Mouse (Mus musculus) limb, embryonic 10.5 days (tissue): Measurements from ENCODE around the gene Asrgl1. TPM values are rescaled to one million over a fixed set of nuclear protein-coding genes. Genes with fewer than 3 reads are reported as not detected.
A peak's percentile ranks its signal among the peaks of the same experiment; 100 is the strongest.
"Not testable (repeated sequence)": the region's sequence is repeated elsewhere in the genome, so short reads cannot be mapped to it uniquely, and the experiment has no call there.

Experiments
- DNase-seq: peaks from one replicate; pipeline ENCODE4 v3.0.0-alpha.2; 2017; ENCODE audit warnings: low spot score
- H3K27ac ChIP-seq: fragments of 300-500 bp; sonication (generic); 2 replicates; pipeline ENCODE4 v1.5.1; 2016; ENCODE audit warnings: mild to moderate bottlenecking
- H3K27me3 ChIP-seq: fragments of 300-500 bp; sonication (generic); 2 replicates; pipeline ENCODE4 v1.6.1; 2016; ENCODE audit warnings: low read depth, mild to moderate bottlenecking; ENCODE audit not compliant: poor library complexity, severe bottlenecking
- H3K36me3 ChIP-seq: fragments of 300-500 bp; sonication (generic); 2 replicates; pipeline ENCODE4 v1.6.1; 2016; ENCODE audit warnings: mild to moderate bottlenecking, moderate library complexity
- H3K4me1 ChIP-seq: fragments of 300-500 bp; sonication (generic); 2 replicates; pipeline ENCODE4 v1.6.1; 2016
- H3K4me3 ChIP-seq: fragments of 300-500 bp; sonication (generic); 2 replicates; pipeline ENCODE4 v1.5.1; 2016; ENCODE audit warnings: mild to moderate bottlenecking, moderate library complexity
- H3K9me3 ChIP-seq: fragments of 300-500 bp; sonication (generic); replicated peaks from 2 replicates; pipeline ENCODE4 v1.6.1; 2016; ENCODE audit warnings: mild to moderate bottlenecking
- WGBS: fragments of 180-500 bp; shearing (Covaris S2); methylation state at CpG from one replicate; pipeline ENCODE4 v1.1.7; 2016; 5-methylcytosine and 5-hydroxymethylcytosine counted together
- polyA plus RNA-seq: library from polyadenylated mRNA; unstranded; fragments of >200 nt; fragmentation: Nextera tagmentation; extraction: Ambion mirVana; gene quantifications from 2 replicates; pipeline ENCODE4 v1.2.1, GENCODE M21; 2016

Asrgl1 gene
- polyA plus RNA-seq, 1 experiment from 2014 or later, result 16.9 TPM

- no peaks in the 10 kb centered on the region for H3K27me3 ChIP-seq
- H3K4me1 ChIP-seq, result no peaks in the 10 kb centered on the region
- 92% methylated on average over 13 of the region's 13 CpGs for WGBS
- no peak for DNase-seq
- H3K4me3 ChIP-seq, result no peak overlapping the region
- no peaks in the 10 kb centered on the region for H3K36me3 ChIP-seq
- H3K27ac ChIP-seq, result no peak overlapping the region
- H3K9me3 ChIP-seq, result no peaks in the 10 kb centered on the region
Observed at GRCm38 (mm10) chr19:9097441-9097840, 38.0 kb downstream of the Asrgl1 start.

GRCm38 (mm10) chr19:9095111-9095510 is 40.3 kb downstream of the Asrgl1 start:
- Histone ChIP-seq H3K9me3 (no peaks in the 10 kb centered on the region), H3K27me3 (no peaks in the 10 kb centered on the region), H3K4me1 (no peaks in the 10 kb centered on the region), H3K27ac (no peak overlapping the region), H3K4me3 (no peak overlapping the region), H3K36me3 (no peaks in the 10 kb centered on the region)
- 86% methylated on average over 5 of the region's 5 CpGs for WGBS
- no peak for DNase-seq

DNA sequence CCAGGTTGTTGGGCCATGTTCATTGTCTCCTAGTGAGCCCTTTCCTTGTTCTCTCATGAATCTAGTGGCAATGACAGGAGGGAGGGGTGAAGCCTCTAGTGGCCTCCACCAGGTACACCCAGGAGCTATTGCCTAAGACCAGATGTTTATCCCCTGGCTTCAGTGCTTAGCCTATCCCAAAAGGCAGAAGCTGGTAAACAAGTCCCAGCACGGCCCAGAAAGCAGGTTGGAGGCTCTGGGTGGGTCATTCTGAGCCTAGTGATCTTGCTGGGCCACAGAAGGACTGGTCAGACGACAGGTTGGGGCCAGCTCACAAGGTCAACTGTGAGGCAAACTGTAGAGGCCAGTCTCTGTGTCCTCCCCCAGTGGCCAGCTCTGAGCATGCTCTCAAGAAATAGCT is 44.7 kb downstream of the Asrgl1 start:
- Histone ChIP-seq H3K27me3 (no peaks in the 10 kb centered on the region), H3K36me3 (no peaks in the 10 kb centered on the region)
- 73% methylated on average over 2 of the region's 2 CpGs for WGBS

DNA sequence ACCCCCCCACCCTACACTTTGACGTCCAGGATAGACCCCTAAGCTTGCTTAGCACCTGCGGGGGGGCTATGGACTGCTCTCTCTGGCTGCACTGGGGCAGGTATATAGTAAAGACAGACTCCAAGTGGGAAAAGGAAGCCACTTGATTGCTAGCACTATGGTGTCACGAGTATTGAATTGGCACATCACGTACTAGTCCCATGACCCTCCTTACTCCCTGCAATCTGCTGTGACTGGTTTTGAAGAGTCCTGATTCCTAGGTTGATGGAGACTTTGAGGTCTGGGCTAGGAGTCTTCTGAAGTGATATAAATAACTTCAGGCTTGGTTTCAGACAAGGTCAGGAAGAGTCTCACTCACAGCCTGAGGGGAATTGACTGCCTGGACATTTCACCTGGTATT is 45.2 kb downstream of the Asrgl1 start:
- no peaks in the 10 kb centered on the region for H3K27me3 ChIP-seq
- 76% methylated on average over 4 of the region's 4 CpGs for WGBS
- no peak overlapping the region for H3K27ac ChIP-seq
- H3K9me3 ChIP-seq, result no peaks in the 10 kb centered on the region
- no peak overlapping the region for H3K4me3 ChIP-seq
- no peak for DNase-seq
- no peaks in the 10 kb centered on the region for H3K36me3 ChIP-seq
- no peaks in the 10 kb centered on the region for H3K4me1 ChIP-seq

More for the DNA sequence above, 44.7 kb downstream of the Asrgl1 start:
- Histone ChIP-seq H3K4me3 (no peak overlapping the region), H3K27ac (no peak overlapping the region), H3K9me3 (no peaks in the 10 kb centered on the region), H3K4me1 (no peaks in the 10 kb centered on the region)
- DNase-seq, result no peak

DNA sequence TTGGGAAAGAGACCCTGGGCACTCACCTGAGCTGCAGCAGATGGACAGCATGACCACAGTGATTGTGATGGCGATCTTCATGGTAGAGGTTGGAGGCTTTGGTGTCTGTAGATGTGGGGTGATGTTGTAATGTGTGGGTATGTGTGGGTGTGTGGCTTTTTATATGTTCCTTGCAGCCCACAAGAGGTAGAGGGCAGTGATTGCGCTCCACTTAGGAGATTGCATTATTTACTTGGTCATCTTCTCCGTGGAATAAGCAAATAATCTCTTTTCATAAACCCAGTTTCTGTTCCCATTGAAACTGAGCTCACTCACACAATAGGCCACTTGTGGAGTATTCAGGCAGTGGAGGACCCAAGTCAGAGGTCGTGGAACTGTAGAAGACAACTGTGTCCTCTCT is 47.6 kb downstream of the Asrgl1 start, which contains the start of gene Scgb1a1:
Gene Scgb1a1, minus strand, starts transcription at position 138 of the 400 bp plus-strand sequence.
- Histone ChIP-seq H3K27ac (no peak within 1 kb of the TSS), H3K4me3 (no peak within 1 kb of the TSS), H3K36me3 (no peaks in the 10 kb centered on the region), H3K9me3 (no peaks in the 10 kb centered on the region), H3K27me3 (no peaks in the 10 kb centered on the region), H3K4me1 (0 out of 2 replicates have a peak, but pooled peaks cover under 1% of the 10 kb centered on the region)
- 85% methylated on average over 4 of the region's 4 CpGs for WGBS
- no peak for DNase-seq

DNA sequence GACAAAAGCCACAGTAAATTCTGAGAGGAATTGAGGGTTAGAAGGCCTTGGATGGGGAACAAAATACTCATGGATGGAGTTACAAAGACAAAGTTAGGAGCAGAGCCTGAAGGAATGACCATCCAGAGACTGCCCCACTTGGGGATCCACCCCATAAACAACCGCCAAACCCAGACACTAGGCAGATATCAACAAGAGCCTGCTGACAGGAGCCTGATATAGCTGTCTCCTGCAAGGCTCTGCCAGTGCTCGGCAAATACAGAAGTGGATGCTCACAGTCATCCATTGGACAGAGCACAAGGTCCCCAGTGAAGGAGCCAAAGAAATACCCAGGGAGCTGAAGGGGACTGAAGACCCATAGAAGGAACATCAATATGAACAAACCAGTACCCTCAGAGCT is 51.5 kb downstream of the Asrgl1 start:
- H3K9me3 ChIP-seq, H3K36me3 ChIP-seq, H3K27me3 ChIP-seq, H3K4me3 ChIP-seq, H3K27ac ChIP-seq, H3K4me1 ChIP-seq, DNase-seq: not testable (repeated sequence)
- 64% methylated on average over 2 of the region's 2 CpGs for WGBS

DNA sequence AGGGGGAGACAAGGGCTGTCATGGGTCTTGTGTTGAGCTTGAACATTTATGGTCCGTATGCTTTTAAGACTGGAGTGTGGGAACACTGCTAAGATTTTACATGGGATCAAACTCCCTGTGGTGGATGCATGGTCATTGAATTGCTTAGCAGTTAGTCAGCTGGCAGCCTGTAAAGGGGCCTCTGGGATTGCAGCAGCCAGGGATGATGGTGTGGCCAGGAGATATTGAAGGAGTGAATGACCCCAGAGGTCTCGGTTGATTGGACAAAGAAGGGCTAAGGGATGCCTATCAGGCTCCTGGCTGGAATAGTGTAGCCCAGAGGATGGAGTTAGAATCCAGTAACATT is 52.5 kb downstream of the Asrgl1 start:
- Histone ChIP-seq H3K27me3 (no peaks in the 10 kb centered on the region), H3K4me3 (peak overlapping the region; percentile 27; the same call in 1 of the 2 replicates), H3K27ac (peak overlapping the region; percentile 50; the same call in 1 of the 2 replicates), H3K4me1 (peaks cover 4% of the 10 kb centered on the region; the same call in 1 of the 2 replicates), H3K9me3 (no peaks in the 10 kb centered on the region), H3K36me3 (no peaks in the 10 kb centered on the region)
- no peak for DNase-seq
- 84% methylated on average over 2 of the region's 2 CpGs for WGBS

GRCm38 (mm10) chr19:9082191-9083009 is 53.0 kb downstream of the Asrgl1 start:
- peak overlapping the region; percentile 53; the same call in 1 of the 2 replicates for H3K27ac ChIP-seq
- H3K4me1 ChIP-seq, result peaks cover 4% of the 10 kb centered on the region; the same call in 1 of the 2 replicates
- no peaks in the 10 kb centered on the region for H3K27me3 ChIP-seq
- H3K9me3 ChIP-seq, result no peaks in the 10 kb centered on the region
- WGBS, result 18% methylated on average over 23 of the region's 23 CpGs
- peak; percentile 92 for DNase-seq
- H3K36me3 ChIP-seq, result no peaks in the 10 kb centered on the region
- H3K4me3 ChIP-seq, result peak overlapping the region; percentile 27

GRCm38 (mm10) chr19:9081311-9082190 is 53.9 kb downstream of the Asrgl1 start:
- 81% methylated on average over 14 of the region's 14 CpGs for WGBS
- Histone ChIP-seq H3K4me3 (no peak overlapping the region; the same call in 1 of the 2 replicates), H3K27me3 (no peaks in the 10 kb centered on the region), H3K9me3 (no peaks in the 10 kb centered on the region), H3K27ac (peak overlapping the region; percentile 53; the same call in 1 of the 2 replicates), H3K36me3 (no peaks in the 10 kb centered on the region), H3K4me1 (peaks cover 4% of the 10 kb centered on the region; the same call in 1 of the 2 replicates)
- no peak for DNase-seq

- WGBS, result 36% methylated on average over 7 of the region's 7 CpGs
- H3K27ac ChIP-seq, result no peak overlapping the region
- no peak for DNase-seq
Observed at GRCm38 (mm10) chr19:9079916-9080315, 55.5 kb downstream of the Asrgl1 start.

GRCm38 (mm10) chr19:9076982-9077660 is 58.3 kb downstream of the Asrgl1 start:
- Histone ChIP-seq H3K9me3 (no peaks in the 10 kb centered on the region), H3K27ac (no peak overlapping the region), H3K36me3 (no peaks in the 10 kb centered on the region), H3K4me3 (no peak overlapping the region), H3K4me1 (no peaks in the 10 kb centered on the region; the same call in 1 of the 2 replicates), H3K27me3 (no peaks in the 10 kb centered on the region)
- DNase-seq, result no peak
- WGBS, result 83% methylated on average over 4 of the region's 4 CpGs

More at GRCm38 (mm10) chr19:9079916-9080315, 55.5 kb downstream of the Asrgl1 start:
- Histone ChIP-seq H3K27me3 (no peaks in the 10 kb centered on the region), H3K9me3 (no peaks in the 10 kb centered on the region), H3K4me1 (peaks cover 4% of the 10 kb centered on the region; the same call in 1 of the 2 replicates), H3K36me3 (no peaks in the 10 kb centered on the region), H3K4me3 (no peak overlapping the region)

DNA sequence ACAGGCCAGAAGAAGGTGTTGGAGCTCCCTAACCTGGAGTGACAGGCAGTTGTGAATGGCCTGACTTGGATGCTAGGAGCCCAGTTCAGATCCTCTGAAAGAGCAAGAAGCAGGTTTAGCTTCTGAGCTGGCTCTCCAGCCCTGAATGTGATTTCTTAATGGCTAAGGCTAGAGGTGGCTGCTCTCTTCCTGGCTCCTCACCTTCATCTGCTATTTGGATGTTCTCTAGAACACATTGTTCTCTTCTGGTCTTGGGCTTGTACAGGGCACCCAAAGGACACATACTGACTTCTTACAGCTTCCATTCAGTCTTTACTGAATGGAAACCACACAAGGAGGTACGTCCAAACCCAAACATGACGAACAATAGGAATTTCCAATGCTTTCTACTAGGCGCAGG is 59.4 kb downstream of the Asrgl1 start:
- Histone ChIP-seq H3K9me3 (no peaks in the 10 kb centered on the region), H3K27ac (no peak overlapping the region), H3K27me3 (no peaks in the 10 kb centered on the region), H3K4me1 (peaks cover 6% of the 10 kb centered on the region; the same call in 1 of the 2 replicates), H3K4me3 (no peak overlapping the region), H3K36me3 (no peaks in the 10 kb centered on the region)
- no peak for DNase-seq
- 92% methylated on average over 3 of the region's 3 CpGs for WGBS
